Mouse (Mus musculus) layer of hippocampus, adult 11-12 months (tissue): ENCODE measurements around the gene Wdr31.
"Not testable (repeated sequence)": the region's sequence is repeated elsewhere in the genome, so short reads cannot be mapped to it uniquely, and the experiment has no call there.

ENCODE experiments used
- DNase-seq: peaks from one replicate; pipeline ENCODE4 v3.0.0; 2022; ENCODE audit warnings: low spot score

Wdr31 gene

DNA sequence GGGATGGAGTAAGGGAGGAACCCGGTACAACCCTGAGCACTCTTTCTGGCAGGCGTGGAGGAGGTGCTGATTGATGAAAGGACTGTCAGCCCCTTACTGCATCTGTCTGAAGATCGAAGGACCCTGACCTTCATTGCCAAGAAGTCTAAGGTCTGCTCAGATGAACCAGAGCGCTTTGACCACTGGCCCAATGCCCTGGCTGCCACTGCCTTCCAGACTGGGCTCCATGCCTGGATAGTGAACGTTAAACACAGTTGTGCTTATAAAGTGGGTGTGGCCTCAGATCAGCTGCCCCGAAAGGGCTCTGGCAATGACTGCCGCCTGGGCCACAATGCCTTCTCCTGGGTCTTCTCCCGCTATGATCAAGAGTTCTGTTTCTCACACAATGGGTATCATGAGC, 25.2 kb upstream of the Wdr31 start:
- no peak for DNase-seq

- DNase-seq, result no peak
These were observed 23.5 kb upstream of the Wdr31 start for GRCm38 (mm10) chr4:62494230-62494629.

- no peak for DNase-seq
These were observed 22.0 kb upstream of the Wdr31 start for GRCm38 (mm10) chr4:62492682-62493081.

DNA sequence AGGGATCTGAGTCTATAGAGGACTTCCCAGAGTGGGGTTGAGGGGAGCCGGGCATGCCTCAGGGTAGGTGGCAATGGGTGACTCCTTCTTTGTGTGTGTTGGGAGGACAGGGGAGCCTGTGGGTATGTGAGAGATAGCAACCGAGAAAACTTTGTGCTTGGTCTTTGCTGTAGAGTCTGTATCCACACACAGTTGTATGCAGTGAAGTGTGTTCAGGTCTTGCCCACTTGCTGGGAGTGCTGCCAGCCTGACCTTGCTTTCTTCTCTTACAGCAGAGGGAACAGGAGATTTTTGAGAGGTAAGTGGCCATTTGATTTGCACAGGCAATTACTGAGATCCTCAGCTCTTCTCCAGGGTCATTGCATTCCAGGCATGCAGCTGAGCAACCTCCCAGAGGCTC, 17.2 kb upstream of the Wdr31 start:
- DNase-seq, result no peak

- no peak for DNase-seq
These were observed 16.5 kb upstream of the Wdr31 start for GRCm38 (mm10) chr4:62487172-62487571.

GRCm38 (mm10) chr4:62486162-62486696, 15.5 kb upstream of the Wdr31 start:
- no peak for DNase-seq

- DNase-seq, result no peak
These were observed 14.9 kb upstream of the Wdr31 start for GRCm38 (mm10) chr4:62485450-62486161.

DNA sequence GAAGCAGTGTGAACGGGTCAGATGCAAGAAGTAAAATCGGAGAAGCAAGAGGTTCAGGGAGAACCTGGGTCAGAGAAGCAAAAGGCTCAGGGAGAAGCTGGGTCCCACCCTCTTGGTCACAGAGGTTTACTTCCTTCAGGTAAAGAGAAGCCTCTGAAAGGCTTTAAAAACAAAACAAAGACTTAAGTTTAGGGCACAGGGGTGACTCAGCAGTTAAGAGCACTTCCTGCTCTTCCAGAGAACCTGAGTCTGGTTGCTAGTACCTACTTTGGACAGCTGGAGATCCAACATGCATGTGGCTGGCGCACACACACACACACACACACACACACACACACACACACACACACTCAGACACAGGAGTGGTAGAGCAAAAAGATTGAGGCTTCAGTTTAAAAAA, 14.2 kb upstream of the Wdr31 start:
- DNase-seq, result no peak

DNA sequence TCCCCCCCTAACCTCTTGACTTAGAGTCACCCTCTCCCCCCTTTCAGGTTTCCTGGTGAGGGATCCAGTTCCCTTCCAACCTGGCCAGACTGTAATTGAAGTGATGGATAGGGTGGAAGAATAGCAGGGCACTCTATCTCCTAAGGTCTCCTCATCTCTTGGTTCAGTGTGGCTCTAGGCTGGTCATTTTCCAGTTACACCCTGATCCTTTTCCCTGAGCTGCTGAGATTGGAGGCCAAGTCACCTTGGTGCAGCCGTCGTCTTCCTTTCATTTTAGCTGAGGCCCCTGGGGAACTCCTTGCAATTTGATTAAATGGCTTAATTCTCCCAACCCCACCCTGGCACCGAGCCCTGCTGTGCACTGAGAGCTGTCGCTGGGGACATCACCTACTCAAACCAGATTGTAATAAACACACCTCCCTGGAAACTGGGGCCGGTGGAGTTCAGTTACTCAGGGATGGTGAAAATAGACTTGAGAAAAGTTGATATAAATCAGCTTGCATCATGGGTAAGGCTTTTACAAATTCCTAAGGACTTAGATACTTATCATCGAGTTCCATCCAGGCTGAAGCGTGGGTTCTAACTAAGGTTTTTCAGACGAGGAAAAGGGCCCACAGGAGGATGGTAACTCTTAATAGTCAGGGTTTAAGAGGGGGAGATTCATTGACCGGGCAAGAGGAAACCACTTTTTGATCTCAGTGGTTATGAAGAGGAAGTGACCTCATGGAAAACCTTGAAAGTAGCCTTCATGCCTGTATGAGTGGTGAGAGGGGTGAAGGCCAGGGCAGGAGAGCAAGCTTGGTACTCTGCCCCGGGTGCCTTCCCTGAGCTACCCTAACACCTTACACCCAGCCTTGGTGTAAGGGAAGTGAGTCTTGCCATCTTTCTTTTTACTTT, 10.3 kb upstream of the Wdr31 start:
- no peak for DNase-seq

- no peak for DNase-seq
These were observed 9.4 kb upstream of the Wdr31 start, which contains the start of gene Bspry for GRCm38 (mm10) chr4:62479937-62480708. Bspry (plus strand) TSS chr4:62480053.

GRCm38 (mm10) chr4:62479593-62479936, 8.9 kb upstream of the Wdr31 start:
- not testable (repeated sequence) for DNase-seq

GRCm38 (mm10) chr4:62477542-62478244, 7.0 kb upstream of the Wdr31 start:
- no peak for DNase-seq

GRCm38 (mm10) chr4:62475793-62476192, 5.1 kb upstream of the Wdr31 start:
- DNase-seq, result no peak

DNA sequence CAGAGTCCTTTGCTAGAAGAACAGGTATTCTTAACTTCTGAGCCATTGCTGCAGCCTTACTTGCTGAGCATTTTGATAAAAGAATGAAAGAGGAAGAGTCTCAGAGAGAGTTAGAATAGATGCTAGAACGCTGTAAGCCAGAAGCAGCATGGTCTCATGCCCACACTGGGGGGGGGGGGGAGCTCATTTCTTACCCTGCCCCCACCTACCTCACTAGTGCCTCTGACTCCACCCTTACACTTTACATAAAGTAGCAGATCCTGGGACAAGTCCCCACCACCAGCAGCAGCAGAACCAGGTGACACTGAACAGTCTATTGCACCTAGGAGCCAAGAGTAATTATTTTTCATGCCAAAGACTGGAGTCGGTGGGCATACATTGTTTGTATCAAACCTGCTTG, 4.4 kb upstream of the Wdr31 start:
- DNase-seq, result no peak

- DNase-seq, result no peak
These were observed 1.4 kb upstream of the Wdr31 start for GRCm38 (mm10) chr4:62472071-62472470.

DNA sequence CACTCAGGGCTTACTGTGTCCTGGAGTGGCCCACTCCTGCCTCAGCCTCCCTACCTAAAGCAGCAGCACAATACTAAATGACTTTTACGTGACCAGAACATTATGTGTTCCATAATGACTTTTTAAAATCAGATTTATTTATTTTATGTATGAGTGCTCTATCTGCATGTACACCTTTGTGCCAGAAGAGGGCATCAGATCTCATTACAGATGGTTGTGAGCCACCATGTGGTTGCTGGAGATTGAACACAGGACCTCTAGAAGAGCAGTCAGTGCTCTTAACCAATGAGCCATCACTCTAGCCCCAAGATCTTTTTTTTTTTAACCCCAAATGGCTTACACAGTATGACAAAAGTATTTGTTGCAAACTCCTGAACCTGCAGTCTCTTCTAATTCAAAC, 2.5 kb downstream of the Wdr31 start:
- DNase-seq, result no peak

DNA sequence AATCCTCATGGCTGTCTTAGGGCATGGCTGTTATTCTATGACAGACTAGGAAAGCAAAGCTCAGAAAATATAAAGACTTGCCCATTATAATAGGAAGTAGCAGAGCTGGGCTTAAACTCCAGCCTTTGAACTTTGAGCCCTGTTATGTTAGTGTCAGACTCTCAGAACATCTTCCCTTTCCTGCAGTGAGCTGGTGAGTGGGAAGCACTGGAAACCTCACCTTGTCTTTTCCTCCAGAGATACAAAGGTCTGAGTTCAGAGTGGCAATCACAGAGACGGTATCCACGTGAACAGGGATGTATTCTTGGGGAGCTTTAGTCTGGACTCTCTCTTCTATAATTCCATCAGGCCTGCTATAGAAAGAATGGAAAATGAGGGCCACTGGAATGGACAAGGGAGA, 7.6 kb downstream of the Wdr31 start:
- DNase-seq, result no peak

- no peak for DNase-seq
These were observed 10.3 kb downstream of the Wdr31 start for GRCm38 (mm10) chr4:62460348-62460747.

GRCm38 (mm10) chr4:62459081-62459480, 11.6 kb downstream of the Wdr31 start:
- DNase-seq, result peak; percentile 73

DNA sequence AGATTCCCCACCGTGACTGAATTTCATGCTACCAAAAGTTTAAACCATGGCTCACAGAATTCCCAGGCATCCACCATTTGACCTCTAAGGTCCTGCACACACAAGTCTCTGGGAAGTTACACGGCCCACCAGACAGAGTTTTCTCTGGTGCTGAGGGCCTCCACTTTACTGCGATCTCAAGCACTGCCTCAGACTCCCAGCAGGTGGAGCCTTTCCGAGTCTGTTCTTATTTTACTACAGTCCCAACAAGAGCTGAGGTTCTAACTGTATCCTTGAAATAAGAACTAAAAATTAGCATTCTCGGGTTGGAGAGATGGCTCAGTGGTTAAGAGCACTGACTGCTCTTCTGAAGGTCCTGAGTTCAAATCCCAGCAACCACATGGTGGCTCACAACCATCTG, 15.7 kb downstream of the Wdr31 start:
- peak; percentile 42 for DNase-seq

DNA sequence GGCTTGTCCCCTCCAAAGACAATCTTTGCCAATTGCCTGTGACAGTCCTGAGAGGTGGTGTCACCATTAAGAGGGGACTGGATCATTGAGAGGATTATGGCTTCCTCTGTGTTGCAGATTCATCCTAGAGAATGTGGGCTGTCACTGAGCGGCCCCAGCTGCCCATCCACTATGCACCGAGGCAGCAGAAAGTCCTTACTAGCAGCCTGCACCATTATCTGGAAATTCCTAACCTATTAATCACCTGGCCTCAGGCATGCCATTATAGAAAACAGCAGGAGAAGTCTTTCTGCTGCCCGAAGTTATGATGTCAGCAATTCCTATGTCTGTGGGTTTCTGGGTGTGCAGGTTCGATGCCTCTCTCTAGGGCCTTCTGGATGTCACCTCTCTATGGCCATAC, 29.7 kb downstream of the Wdr31 start:
- DNase-seq, result no peak

DNA sequence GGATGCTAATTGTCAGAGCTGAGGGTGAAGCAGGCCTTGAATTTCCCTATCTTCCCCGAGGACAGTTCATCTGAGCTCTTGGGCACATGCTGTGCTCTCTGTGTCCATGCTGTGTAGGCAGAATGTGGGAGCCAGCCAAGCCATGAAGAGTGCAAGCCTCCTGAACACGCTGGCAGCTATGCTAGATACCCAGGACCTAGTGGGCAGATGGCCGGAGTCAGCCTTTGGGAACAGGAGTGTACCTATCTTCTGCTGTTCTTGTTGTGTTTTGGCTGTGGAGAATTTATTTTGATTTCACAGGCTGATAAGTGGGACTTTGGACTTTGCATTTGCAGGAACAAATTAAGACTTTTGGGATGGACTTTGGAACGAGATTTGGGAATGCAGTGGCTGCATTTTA, 30.2 kb downstream of the Wdr31 start:
- no peak for DNase-seq
